Mouse (Mus musculus) heart, adult 2 months (tissue): ENCODE results near the gene Kcnmb1.

ENCODE experiments used
- CTCF ChIP-seq: fragments of 200-600 bp; IDR thresholded peaks from 2 replicates; pipeline ENCODE4 v1.8.1; 2022; ENCODE audit warnings: antibody characterized with exemption, mild to moderate bottlenecking, moderate library complexity
- POLR2A ChIP-seq: fragments of 200-500 bp; IDR thresholded peaks from 2 replicates; pipeline ENCODE4 v1.6.1; 2011; ENCODE audit warnings: mild to moderate bottlenecking, low read depth, low read length, control low read depth; ENCODE audit not compliant: insufficient read depth

DNA sequence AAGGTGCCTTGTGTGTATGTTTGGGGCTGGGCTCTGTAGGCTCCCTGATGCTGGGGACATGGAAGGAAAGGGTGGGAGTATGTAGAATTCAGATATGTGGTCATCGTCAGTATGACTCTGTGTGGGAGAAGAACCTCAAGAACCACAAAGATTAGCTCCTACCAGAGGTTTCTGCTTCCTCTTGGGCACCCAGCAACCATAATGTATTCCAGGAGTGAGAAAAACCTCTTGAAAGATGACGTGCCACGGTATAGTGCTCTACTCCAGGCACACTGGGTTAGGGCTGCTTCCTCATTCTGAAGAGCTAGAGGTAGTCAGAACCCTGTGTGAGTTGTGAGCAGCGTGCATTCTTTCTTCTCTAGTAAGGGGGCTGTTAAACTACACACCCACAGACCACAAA lies 4.9 kb downstream of the Kcnmb1 start:
- TF ChIP-seq CTCF (no peak), POLR2A (no peak)
